Mouse (Mus musculus) olfactory bulb, adult 2 months (tissue): ENCODE data around the gene Olfr976.

Experiments
- CTCF ChIP-seq: fragments of 200-500 bp; IDR thresholded peaks from 2 replicates; pipeline ENCODE4 v1.5.1; 2012; ENCODE audit warnings: low read depth, mild to moderate bottlenecking, low read length, moderate library complexity; ENCODE audit not compliant: insufficient read depth
- POLR2A ChIP-seq: fragments of 200-500 bp; IDR thresholded peaks from 2 replicates; pipeline ENCODE4 v1.6.1; 2012; ENCODE audit warnings: mild to moderate bottlenecking, low read depth, low read length, moderate library complexity; ENCODE audit not compliant: insufficient read depth

GRCm38 (mm10) chr9:39909939-39910338, 51.0 kb downstream of the Olfr976 start:
- TF ChIP-seq CTCF (no peak), POLR2A (no peak)
